Mouse (Mus musculus): ENCODE data around the gene Krcc1. TPM values are rescaled to one million over a fixed set of nuclear protein-coding genes. Genes with fewer than 3 reads are reported as not detected.
A peak's percentile ranks its signal among the peaks of the same experiment; 100 is the strongest.

The Krcc1 gene
- polyA plus RNA-seq (2016; fragmentation: Nextera tagmentation; extraction: Ambion mirVana), result 28.4 and 32.8 TPM in 2 replicates

DNA sequence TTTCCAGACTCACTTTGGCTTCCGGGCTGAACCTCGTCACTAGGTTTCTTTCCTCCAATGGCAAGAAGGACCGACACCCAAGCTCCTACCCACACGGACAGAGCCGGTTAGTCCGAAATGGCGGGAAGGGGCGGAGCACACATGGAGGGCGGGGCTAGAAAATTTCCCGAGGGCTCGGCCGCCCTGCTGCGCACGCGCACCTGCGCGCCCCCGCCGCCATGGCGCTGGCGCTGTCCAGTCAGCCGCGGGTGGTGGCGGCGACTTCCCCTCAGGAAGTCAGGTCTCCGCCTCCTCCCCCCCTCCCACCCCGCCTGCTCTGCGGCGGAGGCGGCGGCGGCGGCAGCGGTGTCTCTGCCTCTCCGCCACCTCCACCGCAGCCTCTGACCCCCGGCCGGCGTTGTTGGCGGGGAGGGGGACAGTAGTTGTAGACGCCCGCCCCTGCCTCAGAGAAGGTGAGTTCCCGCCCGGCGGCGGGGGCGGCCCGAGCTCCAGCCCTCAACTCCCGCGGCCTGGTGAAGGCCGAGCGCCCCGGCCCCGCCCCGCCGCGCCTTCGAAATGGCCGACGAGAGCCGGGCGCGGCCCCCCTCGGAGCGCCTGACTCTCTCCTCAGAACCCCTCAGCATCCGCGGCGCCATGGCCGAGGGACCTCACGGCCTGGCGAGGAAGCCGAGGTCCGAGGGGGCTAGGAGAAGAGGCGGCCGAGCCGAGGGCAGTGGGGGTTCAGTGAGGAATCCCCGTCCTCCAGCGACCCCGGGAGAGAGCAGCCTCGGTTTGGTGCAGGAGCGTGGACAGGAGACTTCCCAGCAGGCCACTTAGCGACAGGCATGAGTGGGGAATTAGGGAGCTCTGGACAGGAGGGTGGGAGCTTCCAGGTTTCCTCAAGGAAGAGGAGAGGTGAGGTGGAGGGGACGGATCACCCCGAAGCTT, at the start of gene Krcc1:
Gene Krcc1, plus strand, starts transcription at position 289 of the 927 bp plus-strand sequence.
- no peaks in the 10 kb centered on the region for H3K9me3 ChIP-seq
- peak within 1 kb of the TSS; percentile 95 for H3K4me3 ChIP-seq
- peak within 1 kb of the TSS; percentile 99 for H3K27ac ChIP-seq
- no peaks in the 10 kb centered on the region for H3K27me3 ChIP-seq (ENCODE audit: insufficient read depth, poor library complexity, severe bottlenecking)
- WGBS, result under 1% methylated on average over 82 of the region's 84 CpGs
- DNase-seq (ENCODE audit: low spot score), result peak; percentile 97
- H3K36me3 ChIP-seq, result no peaks in the 10 kb centered on the region
- H3K4me1 ChIP-seq (replicated peaks), result peaks cover 15% of the 10 kb centered on the region

DNA sequence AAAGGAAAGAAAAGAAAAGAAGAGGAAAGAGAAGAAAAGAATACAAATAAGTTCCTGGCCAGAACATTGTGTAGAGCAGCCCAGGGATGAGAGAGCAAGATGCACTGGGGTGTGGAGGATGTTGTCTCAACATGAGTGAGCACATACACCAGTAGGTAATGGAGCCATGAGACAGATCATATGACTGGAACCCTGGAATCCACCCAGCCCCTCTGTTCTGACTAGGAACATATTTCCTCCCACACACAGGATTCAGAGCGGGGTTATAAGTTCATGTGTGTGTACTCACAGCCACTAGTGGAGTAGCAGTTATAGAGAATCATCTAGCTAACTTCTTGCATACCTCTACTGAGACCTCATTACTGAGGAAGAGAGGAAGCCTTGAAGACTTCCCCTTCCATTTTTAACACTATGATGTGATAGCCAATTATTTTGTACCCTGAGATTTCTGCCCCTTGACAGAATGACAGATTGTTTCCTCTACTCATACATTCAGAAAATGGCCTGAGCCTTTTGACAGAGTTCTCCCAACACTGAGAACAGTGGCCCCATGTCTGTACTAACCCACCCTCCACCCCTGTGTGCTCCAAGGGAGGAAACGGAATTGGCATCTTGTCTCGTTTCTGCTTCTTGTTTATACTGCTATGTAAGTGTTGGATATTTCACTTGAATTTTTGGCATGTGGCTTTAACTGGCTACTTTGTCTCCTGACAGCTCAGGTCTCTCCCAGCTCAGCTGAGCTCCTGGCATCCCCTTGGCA, 47.1 kb upstream of the Krcc1 start:
- H3K27ac ChIP-seq, result no peak overlapping the region
- no peaks in the 10 kb centered on the region for H3K36me3 ChIP-seq
- DNase-seq (ENCODE audit: low spot score), result no peak
- H3K4me3 ChIP-seq, result no peak overlapping the region
- H3K27me3 ChIP-seq (ENCODE audit: insufficient read depth, poor library complexity, severe bottlenecking), result no peaks in the 10 kb centered on the region
- peaks cover 30% of the 10 kb centered on the region for H3K4me1 ChIP-seq (replicated peaks)
- H3K9me3 ChIP-seq, result no peaks in the 10 kb centered on the region
- 88% methylated on average over 3 of the region's 3 CpGs for WGBS

DNA sequence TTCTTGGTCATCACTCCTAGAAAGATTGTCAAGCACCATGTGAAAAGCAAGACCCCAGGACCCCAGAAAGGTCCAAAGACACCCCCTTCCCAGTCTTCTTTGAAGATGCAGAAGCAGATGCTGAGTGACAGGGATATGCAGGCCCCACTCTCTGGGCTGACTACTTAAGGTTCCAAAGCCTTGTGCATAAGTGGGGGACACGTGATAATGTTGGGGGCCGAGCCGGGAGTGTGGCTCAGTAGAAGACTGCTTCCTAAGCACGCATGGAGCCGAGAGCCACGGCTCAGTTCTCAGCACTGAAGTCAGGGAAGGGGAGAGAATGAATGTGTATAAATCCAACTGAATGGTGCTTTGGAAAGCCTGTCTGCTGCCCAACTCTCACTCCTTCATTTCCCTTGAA, 44.9 kb upstream of the Krcc1 start:
- DNase-seq (ENCODE audit: low spot score), result no peak

DNA sequence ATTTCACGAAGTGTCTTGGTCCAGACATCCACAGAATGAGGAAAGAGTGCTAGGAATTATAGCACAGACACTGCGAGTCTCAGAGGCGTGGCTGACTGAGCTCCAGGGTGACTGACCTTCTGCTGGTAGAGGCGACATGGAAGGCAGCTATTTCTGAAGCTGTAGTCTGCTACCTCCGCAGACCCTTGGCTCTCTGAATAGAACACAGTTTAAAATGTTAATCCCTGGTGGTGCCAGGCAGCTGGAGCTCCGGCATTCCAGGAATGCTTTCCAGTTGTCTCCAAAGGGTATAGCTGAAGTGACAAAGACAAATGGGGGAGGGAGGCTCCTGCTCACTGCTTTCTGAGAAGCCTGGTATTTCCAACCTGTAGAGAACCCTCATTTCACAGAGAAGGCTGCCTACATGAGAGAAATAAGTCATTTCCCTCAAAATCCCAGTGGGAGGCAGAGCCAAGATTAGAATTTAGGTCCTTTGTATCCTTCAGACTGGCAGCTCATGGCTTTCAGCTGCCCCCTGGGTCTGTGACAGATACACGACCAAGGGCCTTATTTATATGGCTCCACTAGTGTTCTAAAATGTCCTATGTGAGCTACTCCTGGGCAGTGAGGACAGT, 44.2 kb upstream of the Krcc1 start:
- H3K36me3 ChIP-seq, result no peaks in the 10 kb centered on the region
- peaks cover 30% of the 10 kb centered on the region for H3K4me1 ChIP-seq (replicated peaks)
- H3K4me3 ChIP-seq, result no peak overlapping the region
- H3K27ac ChIP-seq, result peak overlapping the region; percentile 75
- 4% methylated on average over 7 of the region's 7 CpGs for WGBS
- DNase-seq (ENCODE audit: low spot score), result peak; percentile 51
- H3K9me3 ChIP-seq, result no peaks in the 10 kb centered on the region
- H3K27me3 ChIP-seq (ENCODE audit: insufficient read depth, poor library complexity, severe bottlenecking), result no peaks in the 10 kb centered on the region

More for the DNA sequence above, 44.9 kb upstream of the Krcc1 start:
- Histone ChIP-seq H3K36me3 (no peaks in the 10 kb centered on the region), H3K9me3 (no peaks in the 10 kb centered on the region), H3K4me3 (no peak overlapping the region), H3K4me1 (replicated peaks) (peaks cover 30% of the 10 kb centered on the region), H3K27me3 (ENCODE audit: insufficient read depth, poor library complexity, severe bottlenecking) (no peaks in the 10 kb centered on the region), H3K27ac (peak overlapping the region; percentile 75)
- 42% methylated on average over 6 of the region's 6 CpGs for WGBS

DNA sequence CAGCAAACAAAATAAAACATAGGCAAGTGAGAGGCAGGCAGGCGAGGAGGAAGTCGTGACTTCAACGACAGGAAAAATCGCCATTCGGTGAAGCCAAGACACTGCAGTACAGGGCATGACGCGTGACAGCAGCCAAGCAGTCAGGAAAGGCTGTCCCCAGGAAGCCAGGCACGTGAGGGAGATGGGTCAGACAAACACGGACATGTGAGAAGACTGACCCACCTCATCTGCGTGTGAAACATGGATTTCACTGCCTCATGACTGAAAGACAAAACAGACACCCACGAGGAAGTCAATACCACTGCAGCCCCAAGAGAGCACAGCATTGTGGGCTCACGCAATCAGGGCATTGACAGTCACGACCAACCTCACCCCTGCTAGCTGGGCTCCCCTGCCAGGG, 36.4 kb upstream of the Krcc1 start:
- Histone ChIP-seq H3K4me3 (no peak overlapping the region), H3K27me3 (ENCODE audit: insufficient read depth, poor library complexity, severe bottlenecking) (no peaks in the 10 kb centered on the region), H3K27ac (no peak overlapping the region), H3K36me3 (no peaks in the 10 kb centered on the region), H3K4me1 (replicated peaks) (no peaks in the 10 kb centered on the region), H3K9me3 (no peaks in the 10 kb centered on the region)
- DNase-seq (ENCODE audit: low spot score), result no peak
- 82% methylated on average over 13 of the region's 13 CpGs for WGBS

DNA sequence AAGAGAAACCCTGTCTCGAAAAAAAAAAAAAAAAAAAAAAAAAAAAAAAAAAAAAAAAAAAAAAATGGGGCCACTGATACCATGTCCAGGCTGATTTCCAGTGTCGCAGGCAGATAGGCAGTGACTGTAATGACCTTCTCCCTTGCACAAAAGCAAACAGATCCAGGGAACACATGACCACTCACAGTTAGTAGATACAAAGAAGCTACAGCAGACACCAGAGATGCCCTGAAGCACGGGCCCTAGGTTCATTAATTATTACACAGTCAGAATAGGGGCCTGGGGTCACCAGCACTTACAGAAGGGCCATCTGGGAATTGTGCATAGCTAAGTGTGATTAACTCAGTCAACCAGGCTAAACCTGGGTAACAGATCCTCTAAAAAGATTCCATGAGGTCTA, 35.5 kb upstream of the Krcc1 start:
- H3K4me3 ChIP-seq, result no peak overlapping the region
- 75% methylated on average over 3 of the region's 3 CpGs for WGBS
- H3K36me3 ChIP-seq, result no peaks in the 10 kb centered on the region
- H3K9me3 ChIP-seq, result no peaks in the 10 kb centered on the region
- DNase-seq (ENCODE audit: low spot score), result no peak
- no peak overlapping the region for H3K27ac ChIP-seq
- H3K4me1 ChIP-seq (replicated peaks), result no peaks in the 10 kb centered on the region
- H3K27me3 ChIP-seq (ENCODE audit: insufficient read depth, poor library complexity, severe bottlenecking), result no peaks in the 10 kb centered on the region

DNA sequence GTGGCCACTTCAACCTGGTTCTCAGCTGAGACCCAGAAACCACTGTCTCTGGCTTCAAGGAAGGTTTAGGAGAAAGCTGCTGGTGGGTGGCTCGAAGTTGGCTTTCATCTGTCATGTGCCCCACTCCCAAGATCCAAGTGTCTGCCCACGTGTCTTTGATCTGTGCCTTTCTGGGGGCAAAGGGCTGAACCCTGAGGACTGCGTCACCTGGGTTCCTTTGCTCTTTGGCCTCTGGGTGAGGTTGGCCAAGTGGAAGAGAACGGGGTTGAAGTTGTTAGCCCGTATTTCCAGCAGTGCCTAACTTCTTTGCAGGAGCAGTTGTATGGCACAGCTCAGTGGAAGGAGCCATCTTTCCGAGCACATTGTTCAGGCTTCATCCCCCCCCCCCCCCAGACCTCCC, 35.0 kb upstream of the Krcc1 start:
- WGBS, result 75% methylated on average over 6 of the region's 6 CpGs
- no peak overlapping the region for H3K4me3 ChIP-seq
- H3K36me3 ChIP-seq, result no peaks in the 10 kb centered on the region
- no peaks in the 10 kb centered on the region for H3K27me3 ChIP-seq (ENCODE audit: insufficient read depth, poor library complexity, severe bottlenecking)
- H3K9me3 ChIP-seq, result no peaks in the 10 kb centered on the region
- H3K27ac ChIP-seq, result no peak overlapping the region
- H3K4me1 ChIP-seq (replicated peaks), result no peaks in the 10 kb centered on the region
- DNase-seq (ENCODE audit: low spot score), result no peak

DNA sequence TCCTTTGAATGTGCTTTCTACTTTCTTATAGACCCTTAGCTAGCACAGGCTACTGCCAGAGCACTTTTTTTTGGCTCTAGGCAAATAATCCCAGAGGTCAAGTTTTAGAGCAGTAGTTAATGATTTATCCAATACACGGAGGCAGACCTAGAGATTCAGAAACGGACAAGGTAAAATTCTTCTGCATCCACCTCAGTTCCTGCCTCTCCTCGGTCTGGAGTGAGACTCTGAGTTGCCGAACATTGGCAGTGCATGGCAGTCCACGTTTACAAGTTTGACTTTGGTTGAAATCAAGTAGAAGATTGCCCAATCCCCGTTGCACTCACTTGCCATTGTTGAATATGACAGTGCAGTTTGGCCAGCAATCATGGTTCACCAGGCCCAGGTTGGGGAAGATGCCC, 34.4 kb upstream of the Krcc1 start:
- Histone ChIP-seq H3K4me3 (no peak overlapping the region), H3K4me1 (replicated peaks) (no peaks in the 10 kb centered on the region), H3K36me3 (no peaks in the 10 kb centered on the region), H3K9me3 (no peaks in the 10 kb centered on the region), H3K27me3 (ENCODE audit: insufficient read depth, poor library complexity, severe bottlenecking) (no peaks in the 10 kb centered on the region), H3K27ac (no peak overlapping the region)
- DNase-seq (ENCODE audit: low spot score), result no peak
- 85% methylated on average over 6 of the region's 6 CpGs for WGBS

DNA sequence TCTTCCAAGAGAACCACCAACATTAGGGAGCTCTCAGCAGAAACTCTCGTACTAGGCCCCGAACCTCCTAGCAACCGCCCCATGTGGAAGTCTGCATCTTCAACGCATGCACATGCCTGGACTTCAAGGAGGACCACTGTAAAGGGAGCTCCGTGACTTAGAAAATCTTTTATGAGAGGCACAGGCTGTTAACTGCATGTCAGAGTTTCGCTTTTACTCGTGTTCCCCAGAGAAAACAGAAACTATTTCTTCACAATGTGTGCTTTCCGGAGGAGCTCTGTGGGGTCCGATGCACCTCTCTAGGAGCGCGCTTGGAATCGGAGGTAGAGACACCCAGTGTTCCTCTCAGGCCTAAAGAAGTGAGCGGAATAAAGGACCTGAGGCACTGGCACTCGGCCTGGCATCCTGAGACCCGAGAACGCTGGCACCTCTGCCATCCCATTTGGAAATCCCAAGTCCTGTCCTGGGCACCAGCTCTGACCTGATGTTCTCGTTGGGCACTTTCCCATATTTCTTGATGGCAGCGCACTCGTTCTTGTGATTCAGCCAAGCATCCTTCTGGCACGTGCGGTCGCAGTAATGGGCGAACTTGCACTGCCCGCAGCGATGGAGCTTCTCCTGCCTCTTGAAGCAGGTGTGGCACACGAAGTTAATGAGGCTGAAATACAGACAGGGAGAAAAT, 32.3 kb upstream of the Krcc1 start:
- no peak for DNase-seq (ENCODE audit: low spot score)
- Histone ChIP-seq H3K27me3 (ENCODE audit: insufficient read depth, poor library complexity, severe bottlenecking) (no peaks in the 10 kb centered on the region), H3K4me1 (replicated peaks) (no peaks in the 10 kb centered on the region), H3K36me3 (no peaks in the 10 kb centered on the region), H3K4me3 (no peak overlapping the region), H3K9me3 (no peaks in the 10 kb centered on the region), H3K27ac (no peak overlapping the region)
- WGBS, result 92% methylated on average over 26 of the region's 26 CpGs

DNA sequence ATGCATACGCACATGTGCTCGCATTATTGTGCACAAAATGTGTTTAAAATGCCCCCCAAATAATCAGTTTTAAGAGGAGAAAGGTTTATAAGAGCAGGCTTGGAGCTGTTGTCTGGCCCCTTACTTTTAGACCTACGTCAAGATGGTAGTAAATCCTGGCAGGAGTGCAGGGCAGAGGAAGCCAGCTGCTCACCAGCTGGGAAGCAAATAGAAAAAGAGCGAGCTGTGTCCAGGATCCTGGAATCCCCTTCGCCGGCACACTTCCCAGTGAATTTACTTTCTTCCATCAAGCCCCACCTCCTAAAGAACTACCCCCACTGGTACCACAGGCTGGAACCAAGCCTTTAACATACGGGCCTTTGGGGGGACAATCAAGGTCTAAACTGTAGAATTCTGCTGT, 30.6 kb upstream of the Krcc1 start:
- no peaks in the 10 kb centered on the region for H3K36me3 ChIP-seq
- H3K4me3 ChIP-seq, result no peak overlapping the region
- DNase-seq (ENCODE audit: low spot score), result no peak
- no peaks in the 10 kb centered on the region for H3K4me1 ChIP-seq (replicated peaks)
- no peaks in the 10 kb centered on the region for H3K27me3 ChIP-seq (ENCODE audit: insufficient read depth, poor library complexity, severe bottlenecking)
- H3K9me3 ChIP-seq, result no peaks in the 10 kb centered on the region
- no peak overlapping the region for H3K27ac ChIP-seq
- 91% methylated on average over 7 of the region's 7 CpGs for WGBS

DNA sequence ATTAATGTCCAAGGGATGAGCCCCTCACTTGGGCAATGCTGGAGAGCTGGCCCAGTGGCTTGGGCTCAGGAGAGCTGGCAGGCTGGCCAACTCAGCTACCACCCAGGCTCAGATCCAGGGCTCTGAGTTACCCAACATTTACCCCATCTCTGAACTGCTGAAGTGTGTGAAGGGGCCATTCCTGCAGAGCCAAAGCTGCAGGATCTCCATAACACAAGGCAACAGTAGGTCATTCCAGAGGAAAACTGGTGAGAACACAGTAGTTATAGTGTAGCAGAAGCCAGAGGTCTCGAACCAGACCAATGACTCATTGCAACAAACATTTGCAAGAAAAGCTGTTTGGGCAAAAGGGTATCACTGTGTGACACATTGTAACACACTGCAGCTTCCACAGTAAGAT, 28.7 kb upstream of the Krcc1 start:
- H3K4me1 ChIP-seq (replicated peaks), result no peaks in the 10 kb centered on the region
- no peak overlapping the region for H3K27ac ChIP-seq
- H3K36me3 ChIP-seq, result no peaks in the 10 kb centered on the region
- no peak for DNase-seq (ENCODE audit: low spot score)
- 87% methylated on average over 1 of the region's 1 CpGs for WGBS
- no peaks in the 10 kb centered on the region for H3K27me3 ChIP-seq (ENCODE audit: insufficient read depth, poor library complexity, severe bottlenecking)
- no peak overlapping the region for H3K4me3 ChIP-seq
- H3K9me3 ChIP-seq, result no peaks in the 10 kb centered on the region

DNA sequence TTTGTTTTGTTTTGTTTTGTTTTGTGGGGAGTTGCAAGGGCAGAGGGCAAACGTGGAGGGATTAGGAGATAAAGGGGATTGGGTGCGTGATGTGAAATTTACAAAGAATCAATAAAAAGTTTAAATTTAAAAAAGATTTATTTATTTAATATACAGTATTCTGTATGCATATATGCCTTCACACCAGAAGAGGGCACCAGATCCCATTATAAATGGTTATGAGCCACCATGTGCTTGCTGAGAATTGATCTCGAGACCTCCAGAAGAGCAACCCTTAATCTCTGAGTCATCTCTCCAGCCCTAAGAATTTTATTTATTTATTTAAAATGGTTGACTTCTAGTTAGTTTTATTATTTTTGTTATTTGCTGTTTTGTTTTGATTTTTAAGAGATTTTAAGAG, 28.2 kb upstream of the Krcc1 start:
- no peaks in the 10 kb centered on the region for H3K36me3 ChIP-seq
- DNase-seq (ENCODE audit: low spot score), result no peak
- H3K9me3 ChIP-seq, result no peaks in the 10 kb centered on the region
- H3K4me1 ChIP-seq (replicated peaks), result no peaks in the 10 kb centered on the region
- no peak overlapping the region for H3K27ac ChIP-seq
- WGBS, result 92% methylated on average over 3 of the region's 3 CpGs
- H3K27me3 ChIP-seq (ENCODE audit: insufficient read depth, poor library complexity, severe bottlenecking), result no peaks in the 10 kb centered on the region
- no peak overlapping the region for H3K4me3 ChIP-seq
